Mouse (Mus musculus): ENCODE results near the gene Naa30. TPM values are rescaled to one million over a fixed set of nuclear protein-coding genes. Genes with fewer than 3 reads are reported as not detected.

Naa30 gene
- 4.9 and 5.7 TPM in 2 replicates for polyA plus RNA-seq (2012; rRNA removed)

GRCm38 (mm10) chr14:49171867-49172581 lies at the start of gene Naa30:
Gene Naa30 (plus strand): TSS chr14:49172226.

Other genes with a start within 250 kb of the Naa30 start
- gene Ap5m1, start 106.1 kb upstream of the Naa30 start, polyA plus RNA-seq (2012; rRNA removed) = 7.1 and 8.0 TPM in 2 replicates
- 7.2 and 9.9 TPM in 2 replicates for gene Exoc5, start 105.6 kb upstream of the Naa30 start, polyA plus RNA-seq (2012; rRNA removed)
- 0.17 and 0.71 TPM in 2 replicates for gene ccdc198, start 73.2 kb downstream of the Naa30 start, polyA plus RNA-seq (2012; rRNA removed)

All from colon, adult 2 months (tissue).